Mouse (Mus musculus): ENCODE results near the gene Tbx2.

GRCm38 (mm10) chr11:85811676-85812075 is 20.7 kb upstream of the Tbx2 start:
- TF ChIP-seq CTCF (IDR thresholded peaks at IDR 0.05; ENCODE audit: extremely low read depth, insufficient read length, insufficient replicate concordance, low read depth, low read length) (no peak), POLR2A (IDR thresholded peaks at IDR 0.05; ENCODE audit: low read depth, low read length) (no peak)

Measured in small intestine, adult 2 months (tissue).